Mouse (Mus musculus) MEL (cell line): ENCODE measurements around the gene Ginm1.

ENCODE experiments used
- CHD2 ChIP-seq: IDR thresholded peaks from 2 replicates; pipeline ENCODE4 v1.6.1; 2011; ENCODE audit warnings: low read length, improper control_type of control experiment
- CTCF ChIP-seq, 3 experiments: IDR thresholded peaks in 2 of 3; conservative IDR thresholded peaks in 1 of 3; 2 replicates each; pipeline ENCODE4 v1.5.1; 2011 to 2012; ENCODE audit warnings: low read length in 3 of 3, low read depth in 2 of 3, mild to moderate bottlenecking in 2 of 3, improper control_type of control experiment in 1 of 3, inconsistent platforms in 1 of 3, mixed read lengths in 1 of 3, moderate library complexity in 1 of 3; ENCODE audit not compliant: control insufficient read depth in 1 of 3, insufficient read depth in 1 of 3, poor library complexity in 1 of 3, severe bottlenecking in 1 of 3
- POLR2AphosphoS2 ChIP-seq: IDR thresholded peaks from 2 replicates; pipeline ENCODE4 v1.6.1; 2011; ENCODE audit warnings: low read length, improper control_type of control experiment
- RAD21 ChIP-seq: IDR thresholded peaks from 2 replicates; pipeline ENCODE4 v1.6.1; 2011; ENCODE audit warnings: mild to moderate bottlenecking, low read depth, low read length, improper control_type of control experiment

GRCm38 (mm10) chr10:7837446-7837845 lies 44.8 kb upstream of the Ginm1 start:
- no peak for TF ChIP-seq CTCF (IDR thresholded peaks at IDR 0.05 in 2 of 3, conservative IDR thresholded peaks at IDR 0.05 in 1 of 3; ENCODE audit: control insufficient read depth in 1 of 3, insufficient read depth in 1 of 3, low read depth in 2 of 3, low read length in 3 of 3, poor library complexity in 1 of 3, severe bottlenecking in 1 of 3)
- no peak for TF ChIP-seq POLR2AphosphoS2
- TF ChIP-seq CHD2: no peak
- no peak for TF ChIP-seq RAD21
